Mouse (Mus musculus): ENCODE data around the gene Faf1. TPM values are rescaled to one million over a fixed set of nuclear protein-coding genes. Genes with fewer than 3 reads are reported as not detected.

Faf1 gene
- total and polyA plus RNA-seq, 2 experiments from 2014 or later, result 33.7 to 36.8 TPM

- no peaks in the 10 kb centered on the region for H3K9me3 ChIP-seq (ENCODE audit: low read length)
- WGBS, result 2% methylated on average over 50 of the region's 99 CpGs
- no peaks in the 10 kb centered on the region for H3K4me1 ChIP-seq (ENCODE audit: insufficient read depth, low read length)
- no peak overlapping the region for H3K9ac ChIP-seq (replicated peaks; ENCODE audit: low read length, poor library complexity, severe bottlenecking)
- ATAC-seq (ENCODE audit: low FRiP score), result peak; percentile 28; the same call in 1 of the 2 replicates
- H3K27ac ChIP-seq (ENCODE audit: low read depth, low read length), result no peak overlapping the region
- peak overlapping the region; percentile 49 for H3K4me2 ChIP-seq (ENCODE audit: low read depth, low read length, poor library complexity, severe bottlenecking)
- H3K4me3 ChIP-seq (ENCODE audit: low read depth, low read length), result peak overlapping the region; percentile 25; the same call in 1 of the 2 replicates
- peaks cover 87% of the 10 kb centered on the region for H3K27me3 ChIP-seq (ENCODE audit: insufficient read depth, low read length)
- no peak for TF ChIP-seq CTCF (IDR thresholded peaks at IDR 0.05)
- H3K36me3 ChIP-seq (ENCODE audit: insufficient read depth, low read length), result no peaks in the 10 kb centered on the region
- DNase-seq (ENCODE audit: low spot score), result no peak
These were observed 305.7 kb downstream of the Faf1 start for GRCm38 (mm10) chr4:109981871-109982680.

GRCm38 (mm10) chr4:109982681-109983265 is 306.4 kb downstream of the Faf1 start:
- whole genome bisulfite sequencing, result 4% methylated on average over 26 of the region's 30 CpGs
- Histone ChIP-seq H3K4me3 (ENCODE audit: low read depth, low read length) (peak overlapping the region; percentile 25; the same call in 1 of the 2 replicates), H3K27ac (ENCODE audit: low read depth, low read length) (no peak overlapping the region), H3K9me3 (ENCODE audit: low read length) (no peaks in the 10 kb centered on the region), H3K4me2 (ENCODE audit: low read depth, low read length, poor library complexity, severe bottlenecking) (peak overlapping the region; percentile 49), H3K4me1 (ENCODE audit: insufficient read depth, low read length) (no peaks in the 10 kb centered on the region), H3K27me3 (ENCODE audit: insufficient read depth, low read length) (peaks cover 87% of the 10 kb centered on the region), H3K9ac (replicated peaks; ENCODE audit: low read length, poor library complexity, severe bottlenecking) (no peak overlapping the region), H3K36me3 (ENCODE audit: insufficient read depth, low read length) (no peaks in the 10 kb centered on the region)
- DNase-seq (ENCODE audit: low spot score) (no peak), ATAC-seq (ENCODE audit: low FRiP score) (no peak; the same call in 1 of the 2 replicates)
- no peak for TF ChIP-seq CTCF (IDR thresholded peaks at IDR 0.05)

- WGBS, result 3% methylated on average over 48 of the region's 49 CpGs
- H3K27ac ChIP-seq (ENCODE audit: low read depth, low read length), result no peak overlapping the region
- no peaks in the 10 kb centered on the region for H3K9me3 ChIP-seq (ENCODE audit: low read length)
- H3K27me3 ChIP-seq (ENCODE audit: insufficient read depth, low read length), result peaks cover 84% of the 10 kb centered on the region
- H3K4me2 ChIP-seq (ENCODE audit: low read depth, low read length, poor library complexity, severe bottlenecking), result no peak overlapping the region
- no peaks in the 10 kb centered on the region for H3K36me3 ChIP-seq (ENCODE audit: insufficient read depth, low read length)
- H3K4me3 ChIP-seq (ENCODE audit: low read depth, low read length), result no peak overlapping the region
- no peak for ATAC-seq (ENCODE audit: low FRiP score)
- H3K4me1 ChIP-seq (ENCODE audit: insufficient read depth, low read length), result no peaks in the 10 kb centered on the region
- TF ChIP-seq CTCF (IDR thresholded peaks at IDR 0.05), result no peak
- no peak overlapping the region for H3K9ac ChIP-seq (replicated peaks; ENCODE audit: low read length, poor library complexity, severe bottlenecking)
- DNase-seq (ENCODE audit: low spot score), result no peak
These were observed 307.1 kb downstream of the Faf1 start for GRCm38 (mm10) chr4:109983281-109984001.

DNA sequence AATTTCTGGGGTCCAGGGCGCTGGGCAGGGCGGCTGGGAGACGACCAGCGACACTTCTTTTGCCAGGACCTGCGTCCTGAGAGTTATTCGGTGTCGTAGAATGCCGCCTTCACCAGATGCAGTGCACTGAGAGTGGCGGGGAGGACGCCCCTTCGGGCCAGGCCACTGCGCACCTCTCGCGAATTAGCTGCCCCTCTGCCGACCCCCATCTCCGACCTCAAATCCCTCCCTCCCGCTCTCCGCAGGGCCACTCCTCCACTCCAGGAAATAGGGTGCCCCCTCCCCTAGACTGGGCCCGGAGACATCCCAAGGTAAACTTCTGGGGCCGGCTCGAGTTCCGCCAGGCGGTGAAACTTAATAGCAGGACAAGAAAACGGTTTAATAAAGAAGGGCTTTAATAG is 307.6 kb downstream of the Faf1 start:
- Histone ChIP-seq H3K9ac (replicated peaks; ENCODE audit: low read length, poor library complexity, severe bottlenecking) (no peak overlapping the region), H3K4me2 (ENCODE audit: low read depth, low read length, poor library complexity, severe bottlenecking) (no peak overlapping the region)
- no peak for ATAC-seq (ENCODE audit: low FRiP score)

DNA sequence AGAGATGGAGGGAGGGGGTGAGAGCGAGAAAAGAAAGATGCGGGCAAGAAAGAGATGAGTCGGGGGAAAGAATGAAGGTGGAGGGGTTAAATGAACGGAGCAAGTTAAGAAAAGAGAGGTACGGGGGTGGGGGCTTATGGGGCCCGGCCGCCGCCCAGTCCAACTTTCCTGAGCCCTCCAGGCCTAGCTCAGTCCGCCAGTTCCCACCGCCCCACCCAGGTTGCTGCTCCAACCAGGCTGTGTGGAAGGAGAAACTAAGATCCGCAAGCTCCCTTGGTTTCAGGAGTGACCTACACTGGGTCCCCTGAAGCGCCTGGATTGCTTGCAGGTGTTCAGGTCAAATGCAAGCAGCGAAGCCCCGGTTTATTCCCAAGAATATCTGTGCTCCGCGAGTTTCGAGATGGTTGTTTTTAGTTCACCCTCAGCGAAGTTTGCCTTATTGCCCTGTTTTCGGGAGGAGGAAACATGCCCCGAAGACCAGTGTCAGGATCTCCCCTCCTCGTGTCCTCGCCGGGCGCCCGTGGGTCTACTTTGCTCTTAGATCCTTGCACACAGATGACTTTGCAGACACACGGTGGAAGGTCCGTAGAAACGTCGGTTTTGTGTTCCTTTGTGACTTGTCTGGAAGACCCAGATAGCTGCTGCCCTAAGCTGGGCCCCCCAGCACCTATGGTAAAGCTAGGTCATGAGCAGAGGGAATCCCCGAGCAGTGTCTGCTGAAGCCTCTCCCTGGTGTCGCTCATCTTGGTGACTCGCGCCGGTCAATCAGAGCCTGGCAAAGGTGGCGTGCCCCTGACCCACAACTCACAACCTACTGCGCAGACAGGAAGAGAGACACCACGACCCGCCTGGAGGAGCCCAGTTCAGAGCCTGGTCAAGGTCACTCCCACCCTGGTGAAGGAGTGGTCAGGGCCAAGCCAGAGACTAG is 308.4 kb downstream of the Faf1 start:
- H3K27ac ChIP-seq (ENCODE audit: low read depth, low read length), result no peak overlapping the region
- ATAC-seq (ENCODE audit: low FRiP score), result no peak
- no peaks in the 10 kb centered on the region for H3K4me1 ChIP-seq (ENCODE audit: insufficient read depth, low read length)
- H3K4me2 ChIP-seq (ENCODE audit: low read depth, low read length, poor library complexity, severe bottlenecking), result no peak overlapping the region
- H3K36me3 ChIP-seq (ENCODE audit: insufficient read depth, low read length), result no peaks in the 10 kb centered on the region
- WGBS, result 2% methylated on average over 38 of the region's 38 CpGs
- peaks cover 84% of the 10 kb centered on the region for H3K27me3 ChIP-seq (ENCODE audit: insufficient read depth, low read length)
- H3K4me3 ChIP-seq (ENCODE audit: low read depth, low read length), result no peak overlapping the region
- DNase-seq (ENCODE audit: low spot score), result no peak
- H3K9me3 ChIP-seq (ENCODE audit: low read length), result no peaks in the 10 kb centered on the region
- H3K9ac ChIP-seq (replicated peaks; ENCODE audit: low read length, poor library complexity, severe bottlenecking), result no peak overlapping the region
- no peak for TF ChIP-seq CTCF (IDR thresholded peaks at IDR 0.05)

More for the DNA sequence above, 307.6 kb downstream of the Faf1 start:
- H3K36me3 ChIP-seq (ENCODE audit: insufficient read depth, low read length), result no peaks in the 10 kb centered on the region
- H3K4me3 ChIP-seq (ENCODE audit: low read depth, low read length), result no peak overlapping the region
- TF ChIP-seq CTCF (IDR thresholded peaks at IDR 0.05), result no peak
- H3K27ac ChIP-seq (ENCODE audit: low read depth, low read length), result no peak overlapping the region
- no peaks in the 10 kb centered on the region for H3K4me1 ChIP-seq (ENCODE audit: insufficient read depth, low read length)
- H3K9me3 ChIP-seq (ENCODE audit: low read length), result no peaks in the 10 kb centered on the region
- DNase-seq (ENCODE audit: low spot score), result no peak
- peaks cover 84% of the 10 kb centered on the region for H3K27me3 ChIP-seq (ENCODE audit: insufficient read depth, low read length)
- 3% methylated on average over 24 of the region's 24 CpGs for WGBS
